Comparison of ENCODE assay signal across 8 mouse cellular contexts in the genomic region with DNA sequence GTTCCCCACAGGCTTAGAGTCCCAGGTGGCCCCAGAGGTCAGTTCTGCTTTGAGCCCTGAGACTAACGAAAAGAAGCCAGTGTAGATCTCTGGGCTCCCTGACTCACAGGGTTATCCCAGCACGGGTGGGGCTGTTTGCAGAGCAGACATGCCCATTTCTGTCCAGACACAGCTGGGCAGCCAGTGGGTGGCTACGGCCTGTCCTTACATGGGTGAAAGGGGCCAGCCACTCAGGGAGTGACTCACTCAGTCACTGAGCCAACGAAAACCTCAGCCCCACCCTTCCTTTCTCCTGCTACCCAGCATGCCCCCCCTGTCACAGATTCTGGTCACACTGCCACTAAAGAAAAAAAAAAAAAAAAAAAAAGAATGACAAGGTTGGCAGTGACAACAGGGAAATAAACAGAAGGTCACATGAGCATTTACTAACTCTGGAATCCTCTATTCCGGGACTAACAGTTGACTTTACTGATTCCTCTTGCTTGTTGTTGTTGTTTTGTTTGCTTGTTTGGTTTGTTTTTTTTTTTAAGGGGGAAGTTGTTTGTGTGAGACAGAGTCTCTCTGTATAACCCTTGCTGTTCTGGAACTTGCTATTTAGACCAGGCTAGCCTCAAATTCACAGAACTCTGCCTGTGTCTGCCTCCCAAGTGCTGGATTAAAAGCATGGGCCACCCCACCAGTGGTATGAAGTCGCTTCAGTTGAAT. TPM values are rescaled to one million over a fixed set of nuclear protein-coding genes. Genes with fewer than 3 reads are reported as not detected.
DNase-seq lines count a peak whose midpoint lies in the region; ATAC-seq and TF ChIP-seq lines count a peak whose summit lies in the region.

No protein-coding gene starts in this region.

- in situ Hi-C loops in Patski (cut with MboI; ENCODE audit: low pct_unique_long_range_greater_than_20kb) = loop anchor here (5.0 kb wide), 1 partner anchor 37 kb away; no protein-coding TSS in a partner anchor

- CTCF ChIA-PET in Patski (lab: Charles Lee) = no interaction called here

- TF ChIP-seq CTCF in Patski (IDR thresholded peaks at IDR 0.05) = no peak
- TF ChIP-seq CTCF in gastrocnemius, adult 2 months (IDR thresholded peaks at IDR 0.05) = no peak

- H3K4me3 ChIP-seq in hindbrain, embryonic 13.5 days = no peak overlapping the region
- H3K4me3 ChIP-seq in hindbrain, embryonic 11.5 days (ENCODE audit: low read depth, low read length) = no peak overlapping the region
- H3K4me3 ChIP-seq in gastrocnemius, adult 2 months = peak overlapping the region; percentile 45
- H3K4me3 ChIP-seq in intestine, embryonic 15.5 days (replicated peaks) = no peak overlapping the region
- H3K4me3 ChIP-seq in liver, embryonic 16.5 days (ENCODE audit: low read depth, low read length) = no peak overlapping the region

- H3K36me3 ChIP-seq in hindbrain, embryonic 13.5 days = no peaks in the 10 kb centered on the region
- no peaks in the 10 kb centered on the region for H3K36me3 ChIP-seq in hindbrain, embryonic 11.5 days (ENCODE audit: control insufficient read depth, insufficient read depth, low read length)
- no peaks in the 10 kb centered on the region for H3K36me3 ChIP-seq in intestine, embryonic 15.5 days
- H3K36me3 ChIP-seq in liver, embryonic 16.5 days (ENCODE audit: control insufficient read depth, insufficient read depth) = no peaks in the 10 kb centered on the region

- WGBS in hindbrain, embryonic 13.5 days = 60% methylated on average over 6 of the region's 6 CpGs
- WGBS in hindbrain, embryonic 11.5 days = 67% methylated on average over 6 of the region's 6 CpGs
- 42% methylated on average over 6 of the region's 6 CpGs for WGBS in intestine, embryonic 15.5 days
- 10% methylated on average over 6 of the region's 6 CpGs for WGBS in liver, embryonic 16.5 days (ENCODE audit: insufficient replicate concordance)

- no peak; the same call in 1 of the 2 replicates for ATAC-seq in hindbrain, embryonic 13.5 days (ENCODE audit: low FRiP score)
- no peak for ATAC-seq in hindbrain, embryonic 11.5 days (ENCODE audit: low FRiP score)
- ATAC-seq in Patski = peak; percentile 90
- peak; percentile 54 for ATAC-seq in intestine, embryonic 15.5 days
- ATAC-seq in liver, embryonic 16.5 days (ENCODE audit: low read depth) = peak; percentile 20; the same call in 1 of the 2 replicates

- intact Hi-C loops in gastrocnemius, adult 2 months (cut with DNase I) = loop anchor here (2.0 kb wide), 2 partner anchors 33 to 49 kb away; no protein-coding TSS in a partner anchor

- peaks cover 44% of the 10 kb centered on the region for H3K4me1 ChIP-seq in hindbrain, embryonic 13.5 days (replicated peaks)
- H3K4me1 ChIP-seq in hindbrain, embryonic 11.5 days (replicated peaks; ENCODE audit: control insufficient read depth, insufficient read depth, low read length) = peaks cover 11% of the 10 kb centered on the region; the same call in 1 of the 2 replicates
- H3K4me1 ChIP-seq in intestine, embryonic 15.5 days (replicated peaks) = peaks cover 39% of the 10 kb centered on the region
- H3K4me1 ChIP-seq in liver, embryonic 16.5 days (ENCODE audit: control insufficient read depth, low read depth, low read length) = peaks cover 59% of the 10 kb centered on the region

- POLR2A ChIA-PET in Patski (lab: Charles Lee) = interaction anchor here (1.7 kb wide), 1 partner anchor 60 kb away, joined by 3 read pairs; no protein-coding TSS in a partner anchor

- DNase-seq in hindbrain, embryonic 11.5 days (ENCODE audit: low spot score) = no peak
- peak; percentile 92 for DNase-seq in Patski (ENCODE audit: low read depth, low spot score)
- DNase-seq in gastrocnemius, adult 2 months = peak; percentile 92
- DNase-seq in spleen, adult 12 weeks (ENCODE audit: low spot score) = peak; percentile 54
- no peak for DNase-seq in frontal cortex, adult 2 months (ENCODE audit: extremely low spot score in 1 of 2, low spot score in 1 of 2)

- 0 out of 2 replicates have a peak overlapping the region, but pooled peaks have one; percentile 36 for H3K9ac ChIP-seq in hindbrain, embryonic 13.5 days
- H3K9ac ChIP-seq in hindbrain, embryonic 11.5 days (ENCODE audit: low read depth, low read length) = no peak overlapping the region
- H3K9ac ChIP-seq in intestine, embryonic 15.5 days = no peak overlapping the region
- 0 out of 2 replicates have a peak overlapping the region, but pooled peaks have one; percentile 23 for H3K9ac ChIP-seq in liver, embryonic 16.5 days (ENCODE audit: low read depth, low read length)

- H3K27me3 ChIP-seq in hindbrain, embryonic 13.5 days = no peaks in the 10 kb centered on the region
- no peaks in the 10 kb centered on the region for H3K27me3 ChIP-seq in hindbrain, embryonic 11.5 days (ENCODE audit: control insufficient read depth, insufficient read depth, low read length)
- H3K27me3 ChIP-seq in Patski = no peaks in the 10 kb centered on the region
- 0 out of 2 replicates have a peak, but pooled peaks cover 3% of the 10 kb centered on the region for H3K27me3 ChIP-seq in intestine, embryonic 15.5 days (replicated peaks)
- H3K27me3 ChIP-seq in liver, embryonic 16.5 days (ENCODE audit: control insufficient read depth, insufficient read depth, low read depth, low read length) = no peaks in the 10 kb centered on the region

- H3K4me2 ChIP-seq in hindbrain, embryonic 13.5 days = no peak overlapping the region
- no peak overlapping the region for H3K4me2 ChIP-seq in hindbrain, embryonic 11.5 days (replicated peaks; ENCODE audit: low read depth, low read length)
- no peak overlapping the region for H3K4me2 ChIP-seq in intestine, embryonic 15.5 days (replicated peaks)
- H3K4me2 ChIP-seq in liver, embryonic 16.5 days (ENCODE audit: low read depth, low read length) = no peak overlapping the region

- 0 out of 2 replicates have a peak overlapping the region, but pooled peaks have one; percentile 30 for H3K27ac ChIP-seq in hindbrain, embryonic 13.5 days
- no peak overlapping the region for H3K27ac ChIP-seq in hindbrain, embryonic 11.5 days (ENCODE audit: low read depth, low read length)
- peak overlapping the region; percentile 94 for H3K27ac ChIP-seq in gastrocnemius, adult 2 months
- H3K27ac ChIP-seq in intestine, embryonic 15.5 days = no peak overlapping the region
- H3K27ac ChIP-seq in liver, embryonic 16.5 days (ENCODE audit: low read length) = peak overlapping the region; percentile 53

- H3K9me3 ChIP-seq in hindbrain, embryonic 13.5 days = no peaks in the 10 kb centered on the region
- H3K9me3 ChIP-seq in hindbrain, embryonic 11.5 days (ENCODE audit: control insufficient read depth, low read length) = no peaks in the 10 kb centered on the region
- no peaks in the 10 kb centered on the region for H3K9me3 ChIP-seq in intestine, embryonic 15.5 days
- no peaks in the 10 kb centered on the region for H3K9me3 ChIP-seq in liver, embryonic 16.5 days (replicated peaks; ENCODE audit: control insufficient read depth, low read length)

RNA-seq across cellular contexts. Expression of gene Irf2bpl, which starts 50.7 kb away (rescaled TPM):
- 66.4 and 70.0 TPM in 2 replicates for polyA plus RNA-seq in hindbrain, embryonic 13.5 days (2015; fragmentation: Nextera tagmentation; extraction: Ambion mirVana)
- 16.0 and 21.3 TPM in 2 replicates for polyA plus RNA-seq in hindbrain, embryonic 11.5 days (2014; fragmentation: Nextera tagmentation; extraction: Ambion mirVana)
- polyA plus RNA-seq in Patski (2021) = 97.1 TPM
- total RNA-seq in gastrocnemius, adult 2 months (2021) = 10 to 100 TPM; 21.5 to 28.2 TPM
- polyA plus RNA-seq in intestine, embryonic 15.5 days (2015; fragmentation: Nextera tagmentation; extraction: Ambion mirVana) = 19.6 and 22.4 TPM in 2 replicates
- polyA plus RNA-seq in liver, embryonic 16.5 days (2015; fragmentation: Nextera tagmentation; extraction: Ambion mirVana) = 1.8 and 2.3 TPM in 2 replicates
- polyA plus RNA-seq in frontal cortex, adult 2 months (2012; rRNA removed) = 48.5 and 50.2 TPM in 2 replicates

Comparison
In these comparisons a context has a peak if more than half of its experiments do, and no peak if none do; other contexts are left out.
1. H3K27ac ChIP-seq: peak in hindbrain, embryonic 13.5 days (single experiment), gastrocnemius, adult 2 months (single experiment) and liver, embryonic 16.5 days (single experiment); none in hindbrain, embryonic 11.5 days (single experiment) and intestine, embryonic 15.5 days (single experiment).
2. H3K9ac ChIP-seq: peak in hindbrain, embryonic 13.5 days (single experiment) and liver, embryonic 16.5 days (single experiment); none in hindbrain, embryonic 11.5 days (single experiment) and intestine, embryonic 15.5 days (single experiment).
3. ATAC-seq: peak in Patski (single experiment), intestine, embryonic 15.5 days (single experiment) and liver, embryonic 16.5 days (single experiment); none in hindbrain, embryonic 13.5 days (single experiment) and hindbrain, embryonic 11.5 days (single experiment).
4. DNase-seq: peak in Patski (single experiment), gastrocnemius, adult 2 months (single experiment) and spleen, adult 12 weeks (single experiment); none in hindbrain, embryonic 11.5 days (single experiment) and frontal cortex, adult 2 months (0 of 2).